Mouse (Mus musculus) embryonic facial prominence, embryonic 13.5 days (tissue): ENCODE measurements around the gene Haus5. TPM values are rescaled to one million over a fixed set of nuclear protein-coding genes. Genes with fewer than 3 reads are reported as not detected.

Source experiments
- ATAC-seq: fragments of 200-750 bp; cut with Nextera tagmentation; 2 replicates; pipeline ENCODE4 v1.8.0; 2017; ENCODE audit warnings: low read depth; ENCODE audit not compliant: insufficient number of reproducible peaks, insufficient read depth, low FRiP score, low TSS enrichment
- H3K27ac ChIP-seq: fragments of 300-500 bp; sonication (generic); 2 replicates; pipeline ENCODE4 v1.5.1; 2015; ENCODE audit warnings: moderate library complexity, mild to moderate bottlenecking, inconsistent platforms
- H3K27me3 ChIP-seq: fragments of 300-500 bp; sonication (generic); 2 replicates; pipeline ENCODE4 v1.6.1; 2015; ENCODE audit warnings: mild to moderate bottlenecking, inconsistent platforms
- H3K36me3 ChIP-seq: fragments of 300-500 bp; sonication (generic); 2 replicates; pipeline ENCODE4 v1.6.1; 2015; ENCODE audit warnings: mild to moderate bottlenecking, inconsistent platforms
- H3K4me1 ChIP-seq: fragments of 300-500 bp; sonication (generic); 2 replicates; pipeline ENCODE4 v1.6.1; 2015; ENCODE audit warnings: inconsistent platforms
- H3K4me2 ChIP-seq: fragments of 300-500 bp; sonication (generic); 2 replicates; pipeline ENCODE4 v1.6.1; 2015; ENCODE audit warnings: moderate library complexity, mild to moderate bottlenecking, inconsistent platforms
- H3K4me3 ChIP-seq: fragments of 300-500 bp; sonication (generic); 2 replicates; pipeline ENCODE4 v1.5.1; 2015; ENCODE audit warnings: mild to moderate bottlenecking, inconsistent platforms
- H3K9ac ChIP-seq: fragments of 300-500 bp; sonication (generic); 2 replicates; pipeline ENCODE4 v1.6.1; 2015; ENCODE audit warnings: mild to moderate bottlenecking, inconsistent platforms
- H3K9me3 ChIP-seq: fragments of 300-500 bp; sonication (generic); 2 replicates; pipeline ENCODE4 v1.6.1; 2016; ENCODE audit warnings: inconsistent platforms
- WGBS: fragments of 180-500 bp; shearing (Covaris S2); methylation state at CpG from one replicate; pipeline ENCODE4 v1.1.7; 2015; ENCODE audit warnings: mixed read lengths; 5-methylcytosine and 5-hydroxymethylcytosine counted together
- polyA plus RNA-seq: library from polyadenylated mRNA; unstranded; fragments of >200 nt; fragmentation: Nextera tagmentation; extraction: Ambion mirVana; gene quantifications from 2 replicates; pipeline ENCODE4 v1.2.1, GENCODE M21; 2015

Haus5 gene
- polyA plus RNA-seq, result 51.0 and 51.3 TPM in 2 replicates

GRCm38 (mm10) chr7:30664529-30665200, at the start of gene Haus5:
Gene Haus5 (minus strand): TSS chr7:30664994.
- H3K27me3 ChIP-seq, result 0 out of 2 replicates have a peak, but pooled peaks cover 5% of the 10 kb centered on the region
- H3K9ac ChIP-seq, result peak within 1 kb of the TSS; percentile 84
- H3K27ac ChIP-seq, result peak within 1 kb of the TSS; percentile 71
- WGBS, result under 1% methylated on average over 34 of the region's 34 CpGs
- peak; percentile 85 for ATAC-seq
- peak within 1 kb of the TSS; percentile 84 for H3K4me2 ChIP-seq
- H3K4me1 ChIP-seq, result peaks cover 7% of the 10 kb centered on the region; the same call in 1 of the 2 replicates
- peak within 1 kb of the TSS; percentile 74 for H3K4me3 ChIP-seq
- H3K36me3 ChIP-seq, result peaks cover 31% of the 10 kb centered on the region
- H3K9me3 ChIP-seq, result no peaks in the 10 kb centered on the region

- H3K36me3 ChIP-seq, result no peaks in the 10 kb centered on the region
- H3K27ac ChIP-seq, result no peak within 1 kb of the TSS
- ATAC-seq, result no peak
- WGBS, result 86% methylated on average over 3 of the region's 3 CpGs
- H3K9me3 ChIP-seq, result no peaks in the 10 kb centered on the region
- peaks cover 4% of the 10 kb centered on the region; the same call in 1 of the 2 replicates for H3K4me1 ChIP-seq
- peaks cover 36% of the 10 kb centered on the region for H3K27me3 ChIP-seq
- no peak within 1 kb of the TSS for H3K4me3 ChIP-seq
- no peak within 1 kb of the TSS for H3K9ac ChIP-seq
- no peak within 1 kb of the TSS for H3K4me2 ChIP-seq
Observed at GRCm38 (mm10) chr7:30711942-30712341, 47.1 kb upstream of the Haus5 start, which contains the start of gene Atp4a. Gene Atp4a (plus strand): TSS chr7:30712209.

GRCm38 (mm10) chr7:30707441-30707840, 42.6 kb upstream of the Haus5 start:
- Histone ChIP-seq H3K4me3 (no peak overlapping the region), H3K27me3 (peaks cover 13% of the 10 kb centered on the region; the same call in 1 of the 2 replicates), H3K9ac (no peak overlapping the region), H3K9me3 (no peaks in the 10 kb centered on the region), H3K36me3 (no peaks in the 10 kb centered on the region), H3K27ac (no peak overlapping the region), H3K4me1 (no peaks in the 10 kb centered on the region), H3K4me2 (no peak overlapping the region)
- 93% methylated on average over 1 of the region's 1 CpGs for WGBS
- no peak for ATAC-seq

- no peaks in the 10 kb centered on the region for H3K36me3 ChIP-seq
- H3K4me1 ChIP-seq, result no peaks in the 10 kb centered on the region
- no peak overlapping the region for H3K4me3 ChIP-seq
- H3K9ac ChIP-seq, result no peak overlapping the region
- H3K27ac ChIP-seq, result no peak overlapping the region
- WGBS, result 76% methylated on average over 8 of the region's 8 CpGs
- peaks cover 9% of the 10 kb centered on the region; the same call in 1 of the 2 replicates for H3K27me3 ChIP-seq
- ATAC-seq, result no peak
- no peaks in the 10 kb centered on the region for H3K9me3 ChIP-seq
- H3K4me2 ChIP-seq, result no peak overlapping the region
Observed at GRCm38 (mm10) chr7:30706214-30706882, 41.6 kb upstream of the Haus5 start.

GRCm38 (mm10) chr7:30698589-30698988, 33.8 kb upstream of the Haus5 start, which contains the start of gene 2200002J24Rik:
Gene 2200002J24Rik (plus strand): TSS chr7:30698926.
- 32% methylated on average over 9 of the region's 9 CpGs for WGBS
- no peaks in the 10 kb centered on the region for H3K27me3 ChIP-seq
- no peak for ATAC-seq

GRCm38 (mm10) chr7:30698101-30698500, 33.3 kb upstream of the Haus5 start:
- WGBS, result 54% methylated on average over 5 of the region's 5 CpGs
- no peak overlapping the region for H3K4me2 ChIP-seq

More at GRCm38 (mm10) chr7:30698589-30698988, 33.8 kb upstream of the Haus5 start, which contains the start of gene 2200002J24Rik:
- Histone ChIP-seq H3K4me1 (no peaks in the 10 kb centered on the region), H3K4me2 (no peak within 1 kb of the TSS), H3K36me3 (no peaks in the 10 kb centered on the region), H3K4me3 (no peak within 1 kb of the TSS), H3K9me3 (no peaks in the 10 kb centered on the region), H3K27ac (no peak within 1 kb of the TSS), H3K9ac (no peak within 1 kb of the TSS)

GRCm38 (mm10) chr7:30688325-30688724, 23.5 kb upstream of the Haus5 start:
- no peaks in the 10 kb centered on the region for H3K9me3 ChIP-seq
- H3K9ac ChIP-seq, result no peak overlapping the region
- no peak overlapping the region for H3K4me2 ChIP-seq
- peaks cover 22% of the 10 kb centered on the region for H3K27me3 ChIP-seq
- no peak overlapping the region for H3K27ac ChIP-seq
- 62% methylated on average over 6 of the region's 6 CpGs for whole genome bisulfite sequencing
- no peak for ATAC-seq
- no peaks in the 10 kb centered on the region for H3K4me1 ChIP-seq
- H3K36me3 ChIP-seq, result no peaks in the 10 kb centered on the region
- no peak overlapping the region for H3K4me3 ChIP-seq

More at GRCm38 (mm10) chr7:30698101-30698500, 33.3 kb upstream of the Haus5 start:
- Histone ChIP-seq H3K9me3 (no peaks in the 10 kb centered on the region), H3K27ac (no peak overlapping the region), H3K9ac (no peak overlapping the region), H3K4me3 (no peak overlapping the region), H3K4me1 (no peaks in the 10 kb centered on the region), H3K36me3 (no peaks in the 10 kb centered on the region), H3K27me3 (no peaks in the 10 kb centered on the region)
- no peak for ATAC-seq

GRCm38 (mm10) chr7:30683425-30683824, 18.6 kb upstream of the Haus5 start:
- no peak for ATAC-seq
- Histone ChIP-seq H3K27ac (no peak overlapping the region), H3K9ac (no peak overlapping the region), H3K27me3 (peaks cover 22% of the 10 kb centered on the region), H3K4me1 (no peaks in the 10 kb centered on the region), H3K9me3 (no peaks in the 10 kb centered on the region), H3K36me3 (no peaks in the 10 kb centered on the region), H3K4me3 (no peak overlapping the region), H3K4me2 (no peak overlapping the region)
- WGBS, result 79% methylated on average over 2 of the region's 2 CpGs

- H3K36me3 ChIP-seq, result no peaks in the 10 kb centered on the region
- no peak overlapping the region for H3K27ac ChIP-seq
- peaks cover 8% of the 10 kb centered on the region; the same call in 1 of the 2 replicates for H3K27me3 ChIP-seq
- no peaks in the 10 kb centered on the region for H3K9me3 ChIP-seq
- H3K4me2 ChIP-seq, result no peak overlapping the region
- no peaks in the 10 kb centered on the region for H3K4me1 ChIP-seq
- H3K4me3 ChIP-seq, result no peak overlapping the region
- H3K9ac ChIP-seq, result no peak overlapping the region
- no peak for ATAC-seq
- WGBS, result 55% methylated on average over 5 of the region's 5 CpGs
Observed at GRCm38 (mm10) chr7:30681897-30682296, 17.1 kb upstream of the Haus5 start.

- H3K36me3 ChIP-seq, result no peaks in the 10 kb centered on the region
- H3K9ac ChIP-seq, result no peak overlapping the region
- H3K4me1 ChIP-seq, result no peaks in the 10 kb centered on the region
- ATAC-seq, result no peak
- no peaks in the 10 kb centered on the region for H3K9me3 ChIP-seq
- 66% methylated on average over 5 of the region's 5 CpGs for WGBS
- H3K4me2 ChIP-seq, result no peak overlapping the region
- no peak overlapping the region for H3K4me3 ChIP-seq
- H3K27me3 ChIP-seq, result peaks cover 5% of the 10 kb centered on the region; the same call in 1 of the 2 replicates
- no peak overlapping the region for H3K27ac ChIP-seq
Observed at GRCm38 (mm10) chr7:30678263-30678975, 13.6 kb upstream of the Haus5 start.

- H3K4me2 ChIP-seq, result no peak within 1 kb of the TSS
- H3K4me3 ChIP-seq, result no peak within 1 kb of the TSS
- no peak for ATAC-seq
- 68% methylated on average over 9 of the region's 9 CpGs for WGBS
- no peaks in the 10 kb centered on the region for H3K9me3 ChIP-seq
- H3K4me1 ChIP-seq, result no peaks in the 10 kb centered on the region
- H3K36me3 ChIP-seq, result no peaks in the 10 kb centered on the region
- H3K27me3 ChIP-seq, result peaks cover 8% of the 10 kb centered on the region; the same call in 1 of the 2 replicates
- H3K27ac ChIP-seq, result no peak within 1 kb of the TSS
- H3K9ac ChIP-seq, result no peak within 1 kb of the TSS
Observed at GRCm38 (mm10) chr7:30671480-30671879, 6.7 kb upstream of the Haus5 start, which contains the start of gene Pmis2. Gene Pmis2 (minus strand): TSS chr7:30671605.
